Mouse (Mus musculus): ENCODE data around the gene Itpr2.

DNA sequence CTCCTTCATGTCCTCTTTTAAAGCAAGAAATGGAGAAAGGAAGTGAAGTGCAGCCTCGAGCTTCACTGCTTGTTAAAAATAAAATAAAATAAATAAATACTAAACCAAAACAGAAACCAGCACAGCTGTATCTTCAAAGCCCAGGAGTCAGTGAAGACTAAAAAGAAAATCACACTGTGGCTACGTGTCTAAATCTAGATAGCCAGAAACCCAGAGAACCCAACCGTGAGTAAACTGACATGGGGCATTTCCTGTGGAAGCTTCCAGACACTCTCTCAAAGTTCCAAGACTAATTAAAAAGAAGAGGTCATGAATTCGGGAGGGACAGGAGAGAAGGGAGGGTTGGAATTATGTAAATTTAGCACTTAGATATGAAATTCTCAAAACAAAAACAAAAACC is 15.9 kb downstream of the Itpr2 start:
- TF ChIP-seq GATA1 (IDR thresholded peaks at IDR 0.05; ENCODE audit: borderline replicate concordance, low read length) (no peak), FLI1 (IDR thresholded peaks at IDR 0.05; ENCODE audit: low read length) (no peak)

Measured in megakaryocyte, embryonic 14.5 days (primary cell).